Mouse (Mus musculus) heart, embryonic 10.5 days (tissue): ENCODE measurements around the gene Ubash3b. TPM values are rescaled to one million over a fixed set of nuclear protein-coding genes. Genes with fewer than 3 reads are reported as not detected.

ENCODE experiments used
- DNase-seq: peaks from one replicate; pipeline ENCODE4 v3.0.0-alpha.2; 2017; ENCODE audit warnings: low spot score
- H3K27ac ChIP-seq: fragments of 300-500 bp; sonication (generic); 2 replicates; pipeline ENCODE4 v1.5.1; 2016; ENCODE audit warnings: mild to moderate bottlenecking
- H3K27me3 ChIP-seq: fragments of 300-500 bp; sonication (generic); 2 replicates; pipeline ENCODE4 v1.6.1; 2016; ENCODE audit warnings: mild to moderate bottlenecking; ENCODE audit not compliant: poor library complexity, insufficient read depth, severe bottlenecking
- H3K36me3 ChIP-seq: fragments of 300-500 bp; sonication (generic); 2 replicates; pipeline ENCODE4 v1.6.1; 2016; ENCODE audit warnings: mild to moderate bottlenecking, moderate library complexity
- H3K4me1 ChIP-seq: fragments of 300-500 bp; sonication (generic); 2 replicates; pipeline ENCODE4 v1.6.1; 2016; ENCODE audit warnings: mild to moderate bottlenecking
- H3K4me3 ChIP-seq: fragments of 300-500 bp; sonication (generic); 2 replicates; pipeline ENCODE4 v1.5.1; 2016; ENCODE audit warnings: mild to moderate bottlenecking, moderate library complexity
- H3K9me3 ChIP-seq: fragments of 300-500 bp; sonication (generic); 2 replicates; pipeline ENCODE4 v1.6.1; 2016; ENCODE audit warnings: mild to moderate bottlenecking, moderate library complexity
- WGBS: fragments of 180-500 bp; shearing (Covaris S2); methylation state at CpG from one replicate; pipeline ENCODE4 v1.1.7; 2016; 5-methylcytosine and 5-hydroxymethylcytosine counted together
- polyA plus RNA-seq: library from polyadenylated mRNA; unstranded; fragments of >200 nt; fragmentation: Nextera tagmentation; extraction: Ambion mirVana; gene quantifications from 2 replicates; pipeline ENCODE4 v1.2.1, GENCODE M21; 2016

Ubash3b gene
- polyA plus RNA-seq, 1 experiment from 2014 or later, result 13.3 TPM

- H3K9me3 ChIP-seq, result no peaks in the 10 kb centered on the region
- 73% methylated on average over 3 of the region's 3 CpGs for WGBS
- no peak for DNase-seq
- 0 out of 2 replicates have a peak overlapping the region, but pooled peaks have one; percentile 0 for H3K27ac ChIP-seq
- H3K4me3 ChIP-seq, result no peak overlapping the region
- H3K36me3 ChIP-seq, result peaks cover 11% of the 10 kb centered on the region; the same call in 1 of the 2 replicates
- H3K27me3 ChIP-seq, result no peaks in the 10 kb centered on the region
- peaks cover 33% of the 10 kb centered on the region for H3K4me1 ChIP-seq
Observed at GRCm38 (mm10) chr9:41048820-41049219, 112.7 kb downstream of the Ubash3b start.

GRCm38 (mm10) chr9:41048216-41048615 lies 113.3 kb downstream of the Ubash3b start:
- H3K27ac ChIP-seq, result 0 out of 2 replicates have a peak overlapping the region, but pooled peaks have one; percentile 0
- peaks cover 33% of the 10 kb centered on the region for H3K4me1 ChIP-seq
- peaks cover 16% of the 10 kb centered on the region; the same call in 1 of the 2 replicates for H3K36me3 ChIP-seq
- no peaks in the 10 kb centered on the region for H3K9me3 ChIP-seq
- no peak overlapping the region for H3K4me3 ChIP-seq
- DNase-seq, result no peak
- H3K27me3 ChIP-seq, result no peaks in the 10 kb centered on the region
- 94% methylated on average over 7 of the region's 7 CpGs for WGBS

- Histone ChIP-seq H3K4me1 (peaks cover 33% of the 10 kb centered on the region), H3K4me3 (no peak overlapping the region), H3K9me3 (no peaks in the 10 kb centered on the region), H3K27me3 (no peaks in the 10 kb centered on the region), H3K36me3 (peaks cover 21% of the 10 kb centered on the region), H3K27ac (no peak overlapping the region)
- DNase-seq, result no peak
- 85% methylated on average over 2 of the region's 2 CpGs for WGBS
Observed at GRCm38 (mm10) chr9:41047654-41048053, 113.8 kb downstream of the Ubash3b start.

- no peak overlapping the region for H3K27ac ChIP-seq
- no peak overlapping the region for H3K4me3 ChIP-seq
- H3K4me1 ChIP-seq, result peaks cover 21% of the 10 kb centered on the region; the same call in 1 of the 2 replicates
- DNase-seq, result peak; percentile 87
- peaks cover 25% of the 10 kb centered on the region for H3K36me3 ChIP-seq
- H3K9me3 ChIP-seq, result no peaks in the 10 kb centered on the region
- 4% methylated on average over 3 of the region's 3 CpGs for WGBS
- H3K27me3 ChIP-seq, result no peaks in the 10 kb centered on the region
Observed at GRCm38 (mm10) chr9:41044626-41045025, 116.9 kb downstream of the Ubash3b start.

GRCm38 (mm10) chr9:41043641-41044040 lies 117.9 kb downstream of the Ubash3b start:
- Histone ChIP-seq H3K27ac (no peak overlapping the region), H3K27me3 (no peaks in the 10 kb centered on the region), H3K4me1 (peaks cover 16% of the 10 kb centered on the region; the same call in 1 of the 2 replicates), H3K9me3 (no peaks in the 10 kb centered on the region), H3K36me3 (peaks cover 25% of the 10 kb centered on the region), H3K4me3 (no peak overlapping the region)
- WGBS, result 77% methylated on average over 5 of the region's 5 CpGs
- no peak for DNase-seq

- Histone ChIP-seq H3K4me1 (peaks cover 16% of the 10 kb centered on the region; the same call in 1 of the 2 replicates), H3K27ac (peak overlapping the region; percentile 59; the same call in 1 of the 2 replicates), H3K4me3 (no peak overlapping the region), H3K9me3 (no peaks in the 10 kb centered on the region), H3K27me3 (no peaks in the 10 kb centered on the region), H3K36me3 (peaks cover 32% of the 10 kb centered on the region)
- DNase-seq, result no peak
- 69% methylated on average over 3 of the region's 3 CpGs for WGBS
Observed at GRCm38 (mm10) chr9:41041404-41041803, 120.1 kb downstream of the Ubash3b start.

GRCm38 (mm10) chr9:41038150-41038664 lies 123.3 kb downstream of the Ubash3b start:
- H3K27ac ChIP-seq, result no peak overlapping the region

GRCm38 (mm10) chr9:41031590-41032489 lies 129.7 kb downstream of the Ubash3b start:
- 51% methylated on average over 18 of the region's 18 CpGs for WGBS
- H3K36me3 ChIP-seq, result peaks cover 32% of the 10 kb centered on the region; the same call in 1 of the 2 replicates
- H3K9me3 ChIP-seq, result no peaks in the 10 kb centered on the region
- H3K4me3 ChIP-seq, result no peak overlapping the region
- H3K27ac ChIP-seq, result peak overlapping the region; percentile 38; the same call in 1 of the 2 replicates
- no peaks in the 10 kb centered on the region for H3K27me3 ChIP-seq
- no peak for DNase-seq
- H3K4me1 ChIP-seq, result peaks cover 10% of the 10 kb centered on the region

More at GRCm38 (mm10) chr9:41038150-41038664, 123.3 kb downstream of the Ubash3b start:
- H3K4me1 ChIP-seq, result peaks cover 12% of the 10 kb centered on the region; the same call in 1 of the 2 replicates
- 83% methylated on average over 9 of the region's 9 CpGs for WGBS
- no peaks in the 10 kb centered on the region for H3K27me3 ChIP-seq
- no peak overlapping the region for H3K4me3 ChIP-seq
- H3K9me3 ChIP-seq, result no peaks in the 10 kb centered on the region
- H3K36me3 ChIP-seq, result peaks cover 32% of the 10 kb centered on the region
- no peak for DNase-seq

GRCm38 (mm10) chr9:41029827-41030226 lies 131.7 kb downstream of the Ubash3b start:
- Histone ChIP-seq H3K27me3 (no peaks in the 10 kb centered on the region), H3K27ac (no peak overlapping the region)
- 85% methylated on average over 6 of the region's 6 CpGs for WGBS

GRCm38 (mm10) chr9:41028470-41028869 lies 133.0 kb downstream of the Ubash3b start:
- Histone ChIP-seq H3K27ac (no peak overlapping the region), H3K9me3 (no peaks in the 10 kb centered on the region), H3K4me3 (no peak overlapping the region), H3K27me3 (no peaks in the 10 kb centered on the region), H3K4me1 (peaks cover 10% of the 10 kb centered on the region), H3K36me3 (peaks cover 38% of the 10 kb centered on the region; the same call in 1 of the 2 replicates)
- DNase-seq, result no peak
- WGBS, result 44% methylated on average over 5 of the region's 5 CpGs

More at GRCm38 (mm10) chr9:41029827-41030226, 131.7 kb downstream of the Ubash3b start:
- Histone ChIP-seq H3K9me3 (no peaks in the 10 kb centered on the region), H3K36me3 (peaks cover 28% of the 10 kb centered on the region; the same call in 1 of the 2 replicates), H3K4me1 (peaks cover 10% of the 10 kb centered on the region), H3K4me3 (no peak overlapping the region)
- DNase-seq, result no peak

GRCm38 (mm10) chr9:41021690-41022089 lies 139.8 kb downstream of the Ubash3b start:
- 71% methylated on average over 3 of the region's 3 CpGs for WGBS
- no peaks in the 10 kb centered on the region for H3K9me3 ChIP-seq
- H3K4me1 ChIP-seq, result no peaks in the 10 kb centered on the region
- H3K27ac ChIP-seq, result no peak overlapping the region
- DNase-seq, result no peak
- peaks cover 46% of the 10 kb centered on the region; the same call in 1 of the 2 replicates for H3K36me3 ChIP-seq
- no peaks in the 10 kb centered on the region for H3K27me3 ChIP-seq
- H3K4me3 ChIP-seq, result no peak overlapping the region

- Histone ChIP-seq H3K36me3 (peaks cover 47% of the 10 kb centered on the region; the same call in 1 of the 2 replicates), H3K9me3 (no peaks in the 10 kb centered on the region), H3K4me3 (no peak overlapping the region), H3K27ac (no peak overlapping the region), H3K4me1 (no peaks in the 10 kb centered on the region), H3K27me3 (no peaks in the 10 kb centered on the region)
- 76% methylated on average over 3 of the region's 3 CpGs for WGBS
- DNase-seq, result no peak
Observed at GRCm38 (mm10) chr9:41020486-41020885, 141.0 kb downstream of the Ubash3b start.

- H3K4me3 ChIP-seq, result no peak overlapping the region
- no peaks in the 10 kb centered on the region for H3K9me3 ChIP-seq
- H3K27me3 ChIP-seq, result no peaks in the 10 kb centered on the region
- H3K36me3 ChIP-seq, result peaks cover 13% of the 10 kb centered on the region; the same call in 1 of the 2 replicates
- DNase-seq, result no peak
- no peaks in the 10 kb centered on the region for H3K4me1 ChIP-seq
- WGBS, result 68% methylated on average over 4 of the region's 4 CpGs
- H3K27ac ChIP-seq, result no peak overlapping the region
Observed at GRCm38 (mm10) chr9:41014512-41014911, 147.0 kb downstream of the Ubash3b start.
